Mouse (Mus musculus) cerebellum, postnatal 25 days (tissue): ENCODE results near the gene Zfr2.
"Not testable (repeated sequence)": the region's sequence is repeated elsewhere in the genome, so short reads cannot be mapped to it uniquely, and the experiment has no call there.

Experiments used
- DNase-seq, 2 experiments: peaks; one replicate each; pipeline ENCODE4 v3.0.0; 2021; ENCODE audit warnings: mixed read lengths in 2 of 2

The Zfr2 gene

DNA sequence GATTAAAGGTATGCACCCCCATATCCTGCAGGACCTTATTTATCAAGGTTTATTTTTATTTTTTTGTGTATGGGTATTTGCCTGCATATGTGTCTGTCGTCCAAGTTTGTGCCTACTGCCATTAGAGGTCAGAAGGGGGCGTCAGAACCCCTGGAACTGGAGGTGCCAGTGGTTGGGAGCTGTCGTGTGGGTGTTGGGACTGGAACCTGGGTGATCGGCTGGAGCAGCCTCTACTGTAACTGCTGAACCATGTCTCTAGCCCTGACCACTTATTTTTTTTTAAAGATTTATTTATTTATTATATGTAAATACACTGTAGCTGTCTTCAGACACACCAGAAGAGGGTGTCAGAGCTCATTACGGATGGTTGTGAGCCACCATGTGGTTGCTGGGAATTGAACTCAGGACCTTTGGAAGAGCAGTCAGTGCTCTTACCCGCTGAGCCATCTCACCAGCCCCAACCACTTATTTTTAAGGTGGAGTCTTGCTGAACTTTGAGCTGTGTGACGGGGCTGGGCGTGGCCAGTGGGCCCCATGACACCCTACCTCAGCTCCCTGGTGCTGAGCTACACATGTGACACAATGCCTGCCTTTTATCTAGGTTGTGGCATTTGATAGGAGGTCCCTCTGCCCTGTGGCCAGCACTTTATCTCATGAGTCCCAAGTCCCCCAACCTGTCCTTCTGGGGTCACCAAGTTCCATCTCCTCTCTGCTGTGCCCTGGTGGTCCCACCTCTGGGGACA is 29.8 kb upstream of the Zfr2 start:
- DNase-seq, result no peak

DNA sequence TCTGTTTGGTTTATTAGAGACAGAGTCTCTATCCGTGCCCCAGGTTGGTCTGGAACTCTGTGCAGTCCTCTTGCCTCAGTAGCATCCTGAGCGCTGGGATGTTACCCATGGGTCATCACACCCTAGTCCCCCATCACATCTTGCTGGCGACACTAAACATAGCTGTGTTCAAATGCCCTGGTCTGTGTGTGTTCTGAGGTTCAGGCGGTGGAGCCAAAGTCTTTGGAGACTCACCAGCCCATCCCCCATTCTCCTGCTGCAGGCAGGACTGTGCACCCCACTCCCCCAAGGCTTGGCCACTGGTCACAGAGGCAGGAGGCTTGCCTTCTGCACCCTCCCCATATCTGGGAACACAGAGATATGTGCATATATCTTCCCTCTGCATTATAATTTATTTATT is 28.8 kb upstream of the Zfr2 start:
- peak in 1 of 2 experiments; percentile 22 for DNase-seq

DNA sequence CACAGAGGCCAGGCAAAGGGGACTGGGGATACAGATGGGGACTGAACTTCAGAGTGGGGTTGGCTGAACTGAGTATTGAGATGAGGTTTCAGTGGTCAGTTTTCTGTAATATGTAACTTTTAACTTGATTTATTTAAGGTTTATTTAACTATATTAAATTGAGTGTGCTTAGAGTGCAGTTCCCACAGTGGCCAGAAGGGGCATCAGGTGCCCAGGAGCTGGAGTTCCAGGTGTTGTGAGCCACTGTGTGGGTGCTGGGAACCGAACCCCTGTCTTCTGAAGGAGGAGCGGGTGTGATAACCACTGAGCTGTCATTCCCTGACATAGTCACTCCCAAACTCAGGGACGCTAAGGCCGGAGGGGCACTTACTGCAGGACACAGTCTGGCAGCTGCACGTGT is 22.8 kb upstream of the Zfr2 start:
- no peak for DNase-seq

DNA sequence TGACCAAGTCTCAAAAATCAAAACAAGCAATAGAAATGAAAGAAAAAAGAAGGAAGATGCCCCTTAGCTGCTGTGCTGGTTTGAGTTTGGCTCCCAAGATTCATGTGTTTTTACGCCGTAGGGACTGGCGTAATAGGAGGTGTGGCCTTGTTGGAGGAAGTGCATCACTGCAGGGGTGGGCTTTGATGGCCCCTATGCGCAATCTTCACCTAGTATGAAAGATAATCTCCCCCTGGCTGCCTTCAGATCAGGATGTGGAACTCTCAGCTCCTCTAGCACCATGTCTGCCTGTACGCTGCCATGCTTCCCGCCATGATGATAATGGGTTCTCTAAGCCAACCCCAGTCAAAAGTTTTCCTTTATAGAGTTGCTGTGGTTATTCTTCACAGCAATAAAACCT is 16.7 kb upstream of the Zfr2 start:
- no peak for DNase-seq

DNA sequence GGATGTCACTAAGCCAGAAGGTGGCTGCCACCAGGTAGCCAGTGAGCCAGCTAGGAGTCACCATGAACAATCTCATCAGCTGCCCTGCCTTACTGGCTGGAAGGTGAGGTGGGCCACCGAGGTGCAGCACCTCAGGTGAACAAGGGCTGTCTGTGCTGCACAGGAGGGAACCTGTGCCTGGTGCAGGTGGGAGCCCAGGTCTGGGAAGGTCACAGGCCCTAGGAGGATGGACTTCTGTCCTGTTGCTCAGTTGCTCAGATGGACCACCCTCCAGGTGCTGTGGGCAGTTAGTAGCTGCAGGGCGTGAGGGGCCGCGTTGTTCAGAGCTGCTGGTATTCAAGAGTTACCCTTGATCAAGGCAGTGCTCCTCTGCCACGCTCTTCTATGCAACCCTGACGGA is 16.1 kb upstream of the Zfr2 start:
- DNase-seq, result no peak

DNA sequence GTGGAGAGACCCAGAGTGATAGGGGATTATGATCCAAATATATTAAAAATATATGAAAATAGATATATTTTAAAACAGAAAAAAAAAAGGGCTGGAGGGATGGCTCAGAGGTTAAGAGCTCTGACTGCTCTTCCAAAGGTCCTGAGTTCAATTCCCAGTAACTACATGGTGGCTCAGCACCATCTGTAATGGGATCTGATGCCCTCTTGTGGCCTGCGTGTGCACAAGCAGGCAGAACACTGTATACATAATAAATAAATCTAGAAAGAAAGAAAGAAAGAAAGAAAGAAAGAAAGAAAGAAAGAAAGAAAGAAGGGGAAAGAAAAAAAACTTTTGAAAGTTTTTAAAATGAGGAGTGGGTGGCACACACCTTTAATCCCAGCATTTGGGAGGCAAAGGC is 15.7 kb upstream of the Zfr2 start:
- peak in 1 of 2 experiments; percentile 62 for DNase-seq

DNA sequence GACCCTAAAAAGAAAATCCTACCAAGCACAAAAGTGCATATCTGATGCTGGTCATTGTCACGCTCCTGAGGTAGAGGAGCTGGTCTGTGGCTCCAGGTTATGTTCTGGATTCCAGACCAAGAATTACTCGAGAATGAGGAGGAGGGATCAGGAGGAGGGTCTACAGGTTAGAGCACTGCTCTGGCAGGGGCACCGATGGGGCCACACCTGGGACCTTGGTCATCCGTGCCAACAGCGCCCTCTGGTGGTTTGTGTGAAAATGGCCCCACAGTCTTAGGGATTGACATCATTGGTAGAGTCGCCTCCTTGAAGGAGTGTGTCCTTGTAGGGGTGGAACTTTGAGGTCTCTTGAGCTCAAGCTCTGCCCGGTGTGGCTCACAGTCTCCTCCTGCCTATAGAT is 15.0 kb upstream of the Zfr2 start:
- DNase-seq, result peak; percentile 71 to 85

DNA sequence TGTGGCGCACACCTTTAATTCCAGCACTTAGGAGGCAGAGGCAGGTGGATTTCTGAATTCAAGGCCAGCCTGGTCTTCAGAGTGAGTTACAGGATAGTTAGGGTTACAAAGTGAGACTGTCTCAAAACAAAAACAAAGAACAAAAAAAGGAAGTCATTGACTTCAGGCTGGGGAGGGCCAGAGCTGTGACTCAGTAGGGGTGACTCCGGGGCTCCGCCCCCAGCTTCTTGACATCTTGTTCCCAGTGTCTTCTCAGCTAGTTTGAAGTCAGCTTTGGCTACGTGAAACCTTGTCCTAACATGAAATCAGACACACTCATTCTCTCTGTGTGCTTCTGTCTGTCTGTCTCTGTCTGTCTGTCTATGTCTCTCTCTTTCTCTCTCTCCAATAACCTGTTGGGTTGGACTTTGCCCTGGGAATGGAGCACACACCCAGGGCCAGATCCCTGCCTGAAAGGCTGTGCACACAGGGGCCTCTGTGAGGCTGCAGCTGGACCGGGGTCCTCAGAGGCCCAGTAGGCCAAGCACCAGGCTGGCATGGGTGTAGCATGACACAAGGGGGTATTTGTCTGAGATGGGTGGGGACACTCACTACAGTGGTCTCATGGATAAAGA is 11.4 kb upstream of the Zfr2 start:
- no peak for DNase-seq

DNA sequence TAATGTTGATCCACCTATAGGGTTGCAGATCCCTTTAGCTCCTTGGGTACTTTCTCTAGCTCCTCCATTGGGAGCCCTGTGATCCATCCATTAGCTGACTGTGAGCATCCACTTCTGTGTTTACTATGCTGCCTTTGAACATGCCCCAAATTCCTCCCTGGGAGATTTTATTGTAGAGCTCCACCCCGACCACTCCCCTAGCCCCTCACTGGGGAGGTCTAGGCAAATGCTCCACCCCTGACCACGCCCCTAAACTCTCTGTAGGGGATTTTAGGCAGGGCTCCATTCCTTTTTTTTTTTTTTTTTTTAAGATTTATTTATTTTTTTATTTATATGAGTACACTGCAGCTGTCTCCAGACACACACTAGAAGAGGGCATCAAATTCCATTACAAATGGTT is 9.2 kb upstream of the Zfr2 start:
- not testable (repeated sequence) for DNase-seq

DNA sequence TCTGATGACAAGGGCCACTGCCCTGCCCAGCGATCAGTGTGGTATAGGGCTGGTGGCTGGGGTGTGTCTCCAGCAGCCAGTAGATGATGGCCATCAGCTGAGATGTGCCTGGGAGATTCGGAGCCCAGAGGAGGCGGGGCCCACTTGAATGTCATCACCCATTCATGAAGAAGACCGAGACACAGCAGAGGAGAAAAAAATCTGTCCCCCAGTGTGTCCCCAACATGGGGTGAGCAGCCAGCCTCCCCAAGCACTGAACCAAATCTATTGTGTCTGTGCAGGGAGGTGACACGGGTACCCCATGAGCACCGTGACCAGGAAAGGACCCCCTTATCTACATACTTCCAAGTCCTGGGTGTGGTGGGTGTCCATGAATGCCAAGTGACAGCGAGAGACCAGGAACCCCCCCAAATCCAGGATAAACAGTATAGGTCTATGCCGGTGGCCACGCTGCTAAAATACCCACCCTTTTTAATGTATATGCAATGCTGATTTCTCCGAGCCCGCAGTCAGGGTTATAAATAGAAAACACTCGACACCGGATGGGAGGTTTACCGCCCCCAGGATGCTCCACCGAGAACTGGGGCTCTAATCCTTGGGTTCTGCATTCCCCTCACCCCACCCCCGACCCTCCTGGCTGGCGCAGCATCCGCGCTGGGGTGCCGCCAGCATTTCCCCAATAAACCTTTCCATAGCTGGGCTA is 3.1 kb upstream of the Zfr2 start:
- DNase-seq, result peak; percentile 56 to 65

DNA sequence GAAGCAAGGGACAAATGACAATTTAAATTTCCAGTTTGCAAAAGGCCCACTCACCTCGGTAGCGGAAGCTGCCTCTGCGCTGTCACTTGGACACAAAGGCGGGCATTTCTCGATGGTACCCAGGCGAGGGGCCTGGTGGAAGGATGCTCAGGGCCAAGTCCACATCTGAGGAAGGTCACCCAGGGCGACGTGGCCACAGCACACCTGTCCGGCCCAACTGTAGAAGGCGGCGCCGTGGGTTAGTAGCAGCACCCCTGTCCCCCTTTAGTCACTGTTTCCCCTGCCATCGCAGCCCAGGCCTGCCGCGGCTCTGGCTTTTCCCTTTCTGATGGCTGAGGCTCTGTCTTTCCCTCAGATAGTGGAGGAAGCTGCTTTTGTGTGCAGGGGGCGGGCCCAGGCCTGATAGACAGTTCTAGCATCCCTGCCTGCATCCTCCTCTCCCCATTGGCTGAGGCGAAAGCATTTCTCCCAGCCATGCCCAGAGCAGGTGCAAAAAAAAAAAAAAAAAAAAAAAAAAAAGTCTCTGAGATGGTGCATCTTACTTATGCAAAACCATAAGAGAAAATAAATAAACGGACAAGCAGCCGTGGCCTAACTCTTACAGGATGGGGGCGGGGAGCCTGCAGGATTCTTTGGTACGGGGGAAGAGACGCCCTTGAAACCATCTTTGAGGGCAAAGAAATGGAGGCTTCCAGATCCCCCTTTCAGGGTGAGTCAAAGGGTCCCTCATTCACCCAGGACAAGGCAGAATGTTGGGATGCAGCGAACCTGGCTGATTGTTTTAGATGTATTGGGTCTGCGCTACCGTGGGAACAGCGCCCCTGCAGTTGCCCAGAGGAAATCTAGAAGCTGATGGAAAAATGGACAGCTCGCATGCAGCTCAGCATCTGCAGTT is 2.3 kb upstream of the Zfr2 start, which contains the start of gene Atcay:
Gene Atcay (minus strand): TSS at position 396 of the 895 bp plus-strand sequence.
- peak; percentile 87 to 91 for DNase-seq

DNA sequence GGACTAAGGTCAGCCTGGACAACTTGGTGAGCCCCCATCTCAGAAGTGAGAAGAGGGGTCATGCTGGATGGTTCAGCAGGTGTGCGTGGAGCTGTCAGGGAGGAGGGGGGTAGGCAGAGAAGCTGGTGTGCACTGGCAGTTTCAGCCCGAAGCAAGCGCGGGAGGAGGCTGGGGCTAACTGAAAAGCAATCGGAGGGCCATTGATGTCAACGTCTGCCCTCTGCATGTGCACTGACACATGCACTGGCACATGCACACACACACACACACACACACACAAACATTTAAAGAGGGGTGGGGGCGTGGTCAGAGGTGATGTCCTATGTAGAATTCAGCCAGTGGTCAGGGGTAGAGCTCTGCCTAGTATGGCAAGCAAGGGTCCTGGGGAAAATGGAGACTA is 1.5 kb upstream of the Zfr2 start:
- DNase-seq, result peak in 1 of 2 experiments; percentile 38

DNA sequence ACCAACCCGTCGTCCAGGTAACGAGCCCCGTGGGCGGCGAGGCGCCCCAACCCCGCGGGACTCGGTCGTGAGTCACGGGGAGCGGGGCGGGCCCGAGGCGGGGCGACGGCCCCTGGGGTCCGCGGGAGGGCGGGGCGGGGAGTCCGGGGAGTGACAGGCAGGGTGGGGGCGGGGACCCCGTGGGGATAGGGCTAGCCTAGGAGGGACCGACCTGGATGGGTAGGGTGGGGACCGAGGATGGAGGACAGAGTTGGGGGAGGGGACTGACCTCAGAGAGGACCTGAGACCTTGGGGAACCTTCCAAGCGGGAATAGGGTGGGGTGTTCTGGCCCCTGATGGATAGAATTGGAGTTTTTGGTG is 251 bp downstream of the Zfr2 start:
- DNase-seq, result no peak

DNA sequence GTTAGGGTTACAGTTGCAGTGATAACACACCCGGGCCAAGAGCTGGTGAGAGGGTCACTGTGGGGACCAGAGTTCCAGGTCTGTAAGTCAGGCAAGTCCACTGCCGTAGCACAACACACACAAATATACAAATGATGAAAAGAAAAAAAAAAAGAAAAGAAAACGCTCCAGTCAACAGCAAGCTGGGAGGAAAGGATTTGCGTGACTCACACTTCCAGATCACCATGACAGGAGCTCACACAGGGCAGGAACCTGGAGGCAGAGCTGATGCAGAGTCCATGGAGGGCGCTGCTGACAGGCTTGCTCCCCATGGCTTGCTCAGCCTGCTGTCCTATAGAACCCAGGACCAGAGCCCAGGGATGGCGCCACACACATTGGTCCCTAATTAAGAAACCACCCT is 1.3 kb downstream of the Zfr2 start:
- peak in 1 of 2 experiments; percentile 22 for DNase-seq

DNA sequence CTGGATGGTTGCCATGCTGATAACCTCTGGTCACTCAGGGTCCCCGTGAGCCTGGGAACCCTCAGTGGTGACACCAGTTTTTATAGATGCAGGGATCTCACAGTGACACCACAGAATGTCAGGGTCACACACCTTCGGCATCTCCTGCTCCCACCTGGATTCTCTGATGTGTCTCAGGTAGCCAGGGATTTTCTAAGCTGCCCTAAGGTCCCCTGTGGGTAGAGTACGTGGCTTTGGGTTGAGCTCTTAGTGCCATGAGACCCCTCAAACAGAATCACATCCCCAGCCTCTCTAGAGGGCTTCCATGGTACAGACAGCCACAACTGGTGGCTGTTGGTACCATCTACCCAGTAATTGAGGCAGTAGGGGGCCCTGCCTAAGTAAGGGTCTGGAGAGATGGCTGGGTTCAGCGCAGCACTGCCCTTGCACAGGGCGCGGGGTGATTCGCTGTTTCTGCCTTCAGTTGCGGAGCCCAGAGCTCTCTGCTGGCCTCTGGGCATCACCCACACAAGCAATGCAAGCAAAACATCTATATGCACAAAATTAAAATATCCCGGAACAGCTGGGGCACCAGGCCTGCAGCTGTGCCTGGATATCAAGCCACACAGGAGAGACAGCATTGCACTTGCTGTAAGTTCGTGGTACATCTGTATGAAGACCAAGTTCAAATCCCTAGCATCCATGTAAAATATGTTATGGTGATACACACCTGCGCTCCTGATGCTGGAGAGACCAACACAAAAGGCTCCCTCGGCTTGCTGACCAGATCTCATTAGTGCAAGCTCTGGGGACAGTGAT is 3.7 kb downstream of the Zfr2 start:
- no peak for DNase-seq

DNA sequence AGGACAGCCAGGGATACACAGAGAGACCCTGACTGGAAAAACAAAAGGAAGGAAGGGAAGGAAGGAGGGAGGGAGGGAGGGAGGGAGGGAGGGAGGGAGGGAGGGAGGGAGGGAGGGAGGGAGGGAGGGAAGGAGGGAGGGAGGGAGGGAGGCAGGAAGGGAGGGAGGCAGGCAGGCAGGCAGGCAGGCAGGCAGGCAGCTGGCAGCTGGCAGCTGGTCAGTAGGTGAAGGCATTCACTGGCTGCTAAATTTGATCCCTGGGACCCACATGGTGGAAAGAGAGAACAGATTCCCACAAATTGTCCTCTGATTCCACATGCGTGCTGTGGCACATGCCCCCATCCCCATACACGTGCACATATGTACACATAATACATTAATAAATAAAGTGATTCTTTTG is 5.7 kb downstream of the Zfr2 start:
- DNase-seq, result no peak

DNA sequence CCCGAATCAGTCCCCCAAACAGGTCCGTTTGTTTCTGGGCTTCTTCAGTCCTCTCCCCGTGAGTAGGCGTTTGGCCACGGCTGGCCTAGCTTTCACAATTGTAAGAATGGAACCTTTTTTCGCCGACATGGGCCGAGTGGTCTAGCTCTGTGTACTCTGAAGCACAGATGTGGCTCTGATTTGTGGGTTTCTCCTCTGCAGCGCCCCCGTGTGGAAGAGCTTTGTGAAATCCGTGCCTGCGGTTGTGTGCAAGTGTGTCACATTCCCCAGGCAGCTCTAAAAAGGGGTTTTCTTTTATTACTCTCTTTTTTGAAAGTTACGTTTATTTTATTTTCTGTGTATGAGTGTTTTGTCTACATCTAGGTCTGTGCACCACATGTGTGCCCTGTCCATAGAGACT is 7.9 kb downstream of the Zfr2 start:
- DNase-seq, result peak; percentile 68 to 81

DNA sequence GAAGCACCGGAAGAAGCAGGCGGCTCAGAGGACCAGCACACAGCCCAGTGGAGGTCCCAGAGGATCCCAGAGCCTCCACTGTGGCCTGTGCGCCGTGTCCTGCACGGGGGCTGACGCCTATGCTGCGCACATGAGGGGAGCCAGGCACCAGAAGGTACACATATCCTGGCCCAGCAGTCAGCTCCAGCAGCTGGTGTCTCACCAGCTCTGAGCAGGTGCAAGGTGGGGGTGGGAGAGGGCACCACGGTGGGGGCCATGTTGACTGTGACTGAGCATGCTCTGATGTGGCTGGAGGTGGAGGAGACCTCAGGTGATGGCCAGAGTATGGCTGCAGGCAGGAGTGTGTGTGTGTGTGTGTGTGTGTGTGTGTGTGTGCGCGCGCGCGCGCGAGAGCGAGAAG is 9.1 kb downstream of the Zfr2 start:
- no peak for DNase-seq

DNA sequence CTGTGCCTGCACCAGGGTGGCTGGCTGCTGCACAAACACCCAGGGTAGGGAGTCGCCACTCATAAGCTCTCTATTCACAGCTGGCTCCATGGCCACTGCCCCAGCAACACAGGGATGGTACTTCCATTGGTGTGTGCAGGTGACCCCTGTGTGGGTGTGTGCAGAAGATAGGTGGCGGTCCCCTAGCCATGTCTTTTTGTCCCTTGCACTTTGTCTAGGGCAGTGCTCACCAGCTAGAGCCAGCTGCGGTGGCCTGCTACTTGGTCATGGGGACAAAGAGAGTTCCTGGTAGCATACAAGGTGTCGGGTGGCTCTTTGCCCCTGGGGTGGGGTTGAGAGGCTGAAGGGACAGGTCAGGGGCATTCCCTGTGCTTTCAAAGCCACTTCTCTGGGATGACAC is 11.2 kb downstream of the Zfr2 start:
- no peak for DNase-seq

DNA sequence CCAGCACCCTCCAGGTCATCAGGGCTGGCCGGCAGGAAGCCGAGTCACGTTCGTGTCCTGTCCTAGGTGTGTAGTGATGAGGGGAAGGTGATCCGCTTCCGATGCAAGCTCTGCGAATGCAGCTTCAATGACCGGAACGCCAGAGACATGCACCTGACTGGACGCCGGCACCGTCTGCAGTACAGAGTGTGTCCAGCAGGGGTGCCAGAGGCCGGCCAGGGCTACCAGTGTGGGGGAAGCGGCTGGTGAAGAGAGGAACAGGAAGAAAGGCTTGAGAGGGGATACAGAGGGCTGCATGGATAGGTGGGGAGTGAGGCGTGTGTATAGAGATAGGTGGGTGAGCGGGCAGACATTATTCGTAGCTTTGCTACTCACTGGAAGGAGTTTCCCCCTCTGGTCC is 11.6 kb downstream of the Zfr2 start:
- peak; percentile 92 to 94 for DNase-seq

DNA sequence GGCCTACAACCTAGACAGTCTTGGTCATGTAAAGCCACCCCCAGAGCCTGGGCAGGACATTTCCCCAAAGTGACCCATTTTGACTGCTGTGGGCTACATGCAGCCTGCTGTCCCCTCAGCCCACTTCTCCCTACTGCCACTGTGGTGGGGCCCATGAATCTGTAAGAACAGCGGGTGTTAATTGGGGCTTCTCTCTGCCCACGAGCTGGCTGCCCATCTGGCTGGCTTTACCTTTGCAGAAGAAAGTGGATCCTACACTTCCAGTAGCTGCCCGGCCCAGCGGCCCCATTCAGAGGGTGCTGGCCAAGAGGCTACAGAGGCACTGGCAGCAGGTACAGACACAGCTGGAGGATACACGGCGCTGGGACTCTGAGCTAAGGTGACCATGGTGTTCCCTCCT is 12.2 kb downstream of the Zfr2 start:
- no peak for DNase-seq

DNA sequence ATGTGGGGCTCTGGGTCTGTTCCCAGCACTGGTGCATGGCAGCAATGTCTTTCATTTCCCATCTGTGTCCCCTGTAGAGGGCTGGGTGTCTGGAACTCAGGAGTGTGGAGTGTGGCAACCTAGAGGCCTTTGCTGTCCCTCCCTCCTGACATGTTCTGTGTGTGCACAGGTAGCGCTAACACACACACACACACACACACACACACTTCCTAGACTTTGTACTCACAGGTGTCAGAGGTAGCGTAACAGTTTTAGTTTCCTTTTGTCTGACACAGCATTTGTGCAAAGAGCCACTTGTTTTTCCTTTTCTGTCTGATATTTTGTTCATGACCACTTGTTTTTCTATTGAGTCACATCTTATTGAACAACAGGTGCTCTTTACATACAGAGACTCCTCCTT is 14.8 kb downstream of the Zfr2 start:
- DNase-seq, result no peak
